Mouse (Mus musculus) hematopoietic stem cell, adult 5-6 weeks (primary cell): ENCODE measurements around the gene Iqsec1. TPM values are rescaled to one million over a fixed set of nuclear protein-coding genes. Genes with fewer than 3 reads are reported as not detected.

Experiments
- ATAC-seq, 2 experiments: fragments of 125-278 bp in 1 of 2; replicated peaks in 1 of 2; 2 replicates each; pipeline ENCODE4 v1.8.0; 2016 to 2017; ENCODE audit warnings: inconsistent platforms in 2 of 2, mild to moderate bottlenecking in 2 of 2, moderate number of reproducible peaks in 2 of 2, low read depth in 1 of 2, moderate TSS enrichment in 1 of 2; ENCODE audit not compliant: low FRiP score in 2 of 2, poor library complexity in 2 of 2, severe bottlenecking in 2 of 2, insufficient read depth in 1 of 2, low TSS enrichment in 1 of 2
- total RNA-seq: library from RNA; stranded (forward); fragments of 172-1452, 232-1000 nt; gene quantifications from 2 replicates; pipeline ENCODE4 v1.2.3, GENCODE M21; 2017

Gene Iqsec1
- total RNA-seq, 1 experiment from 2014 or later: 18.2 TPM

DNA sequence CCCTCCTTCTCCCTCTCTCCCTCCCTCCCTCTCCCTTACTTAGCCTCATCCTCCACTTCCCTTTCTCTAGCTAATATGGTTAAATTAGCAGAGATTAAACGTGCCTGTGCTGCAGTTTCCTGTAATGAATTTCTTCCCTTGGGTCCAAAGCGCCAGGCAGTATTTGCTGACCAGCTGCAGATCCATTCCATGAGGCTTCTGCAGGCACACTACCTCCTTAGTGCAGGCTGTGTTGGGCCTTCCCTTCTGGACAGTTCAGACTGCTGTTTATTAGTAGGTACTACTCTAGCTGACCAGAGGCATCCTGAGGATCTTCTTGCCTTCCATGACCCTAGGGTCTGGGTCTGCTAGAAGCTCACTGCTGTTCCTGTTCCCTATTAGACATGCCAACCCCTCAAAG, 72.9 kb downstream of the Iqsec1 start:
- no peak for ATAC-seq

DNA sequence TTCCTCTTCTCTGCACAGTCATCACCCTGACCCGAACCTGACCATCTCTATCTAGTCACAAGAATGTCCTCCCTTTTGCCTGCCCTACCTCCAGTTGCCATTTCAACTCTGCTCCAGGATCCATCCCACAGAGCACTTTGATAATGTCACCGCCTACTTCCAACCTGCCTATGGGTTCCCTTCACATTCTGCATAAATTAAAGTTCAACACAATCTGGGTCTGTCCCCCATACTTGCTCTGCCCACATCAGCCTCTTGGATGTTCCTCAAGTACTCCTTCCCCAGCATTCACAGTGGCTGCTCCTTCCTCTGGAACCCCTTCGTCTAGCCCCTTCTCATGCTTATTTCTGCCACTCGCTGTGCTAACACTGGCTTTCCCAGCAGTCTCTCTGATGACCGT, 74.7 kb downstream of the Iqsec1 start:
- no peak for ATAC-seq

DNA sequence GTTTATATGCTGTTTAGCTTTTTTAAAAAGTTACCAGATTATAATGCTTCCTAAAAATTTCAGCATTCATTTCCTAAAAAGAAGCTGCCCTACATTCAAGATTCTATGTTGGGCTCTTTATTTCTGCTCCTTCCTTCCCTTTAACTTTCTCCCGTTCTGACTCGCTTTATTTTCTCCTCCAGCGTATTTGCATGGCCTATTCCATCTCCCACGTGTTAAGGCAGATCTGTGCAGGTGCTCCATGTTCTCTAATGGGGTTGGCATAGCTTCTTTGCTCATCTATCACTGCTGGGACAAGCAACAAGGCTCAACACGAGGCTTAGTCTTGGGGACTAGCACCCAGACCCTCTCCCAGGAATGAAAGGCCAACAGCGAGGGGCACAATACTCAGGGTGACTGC, 75.7 kb downstream of the Iqsec1 start:
- ATAC-seq: no peak

DNA sequence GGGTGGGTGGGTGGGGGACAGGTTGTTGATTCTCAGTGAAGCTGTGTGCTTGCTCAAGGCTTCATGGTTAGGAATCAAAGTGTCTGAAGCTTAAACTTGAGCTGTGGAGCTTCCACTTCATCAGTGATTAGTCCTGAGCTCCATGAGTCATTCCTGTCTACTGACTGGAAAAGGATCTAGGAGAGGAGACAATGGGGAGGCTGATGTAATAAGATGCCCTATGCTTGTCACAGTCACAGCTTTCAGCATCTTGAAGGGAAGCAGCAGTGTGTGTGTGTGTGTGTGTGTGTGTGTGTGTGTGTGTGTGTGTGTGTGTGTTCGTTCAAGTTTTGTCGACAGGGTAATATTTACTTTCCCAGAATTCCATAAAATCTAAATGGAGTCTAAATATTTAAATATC, 84.3 kb downstream of the Iqsec1 start:
- no peak for ATAC-seq

DNA sequence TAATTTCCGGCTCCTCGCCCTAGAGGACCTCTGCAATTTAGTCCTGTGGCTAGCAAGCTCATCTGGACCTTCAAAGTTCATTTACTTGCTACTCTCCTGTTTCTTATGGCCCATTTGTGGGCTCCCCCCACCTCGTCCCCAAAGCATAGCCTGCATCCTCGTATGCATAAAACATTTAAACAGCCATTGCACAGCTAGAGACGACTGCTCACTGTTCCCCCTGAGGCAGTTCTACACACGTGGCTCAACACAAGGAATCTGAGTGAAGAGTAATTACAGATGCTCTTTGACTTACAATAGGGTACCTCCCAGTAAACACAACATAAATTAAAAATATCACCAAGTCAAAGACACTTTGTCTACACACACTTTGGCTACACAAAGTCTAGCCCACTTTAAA, 88.2 kb downstream of the Iqsec1 start:
- ATAC-seq: no peak

DNA sequence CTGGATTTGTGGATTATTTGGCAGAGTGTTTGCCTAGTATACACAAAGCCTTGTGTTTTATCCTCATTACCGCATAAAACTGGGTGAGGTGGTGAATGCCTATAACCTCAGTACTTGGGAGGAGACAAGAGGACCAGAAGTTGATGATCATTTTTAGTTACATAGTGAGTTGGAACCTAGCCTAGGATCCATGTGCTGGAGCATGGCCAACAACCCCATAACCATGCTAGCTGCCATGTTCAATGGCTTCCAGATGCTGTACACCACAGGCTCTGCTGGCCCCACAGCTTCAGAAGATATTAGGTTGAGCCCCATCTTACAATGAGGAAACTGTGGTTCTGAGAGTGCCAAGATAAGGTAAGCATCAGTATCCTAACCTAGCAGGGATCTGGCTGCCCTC, 89.2 kb downstream of the Iqsec1 start:
- ATAC-seq: no peak

DNA sequence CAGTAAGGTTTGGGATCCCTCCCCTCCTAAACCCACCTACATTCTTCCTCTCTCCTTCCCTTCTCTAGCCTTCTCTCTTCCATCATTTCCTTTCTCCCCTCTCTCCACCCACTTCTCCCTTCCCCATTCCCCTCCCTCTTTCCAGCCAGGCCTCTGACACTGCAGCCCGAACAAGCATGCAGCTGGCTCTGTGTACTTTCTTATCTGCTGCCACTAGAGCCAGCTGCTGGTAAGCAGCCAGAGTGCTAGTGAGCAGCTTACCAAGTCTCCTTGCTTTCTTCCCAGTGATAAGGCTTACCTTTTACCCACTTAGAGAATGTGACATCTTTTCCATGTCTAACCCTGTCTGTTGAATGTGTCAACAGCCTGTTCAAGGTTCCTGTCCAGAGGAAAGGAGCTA, 90.4 kb downstream of the Iqsec1 start:
- 0 out of 4 replicates have a peak, but pooled peaks of 1 of the 2 experiments have one; percentile 25 for ATAC-seq

DNA sequence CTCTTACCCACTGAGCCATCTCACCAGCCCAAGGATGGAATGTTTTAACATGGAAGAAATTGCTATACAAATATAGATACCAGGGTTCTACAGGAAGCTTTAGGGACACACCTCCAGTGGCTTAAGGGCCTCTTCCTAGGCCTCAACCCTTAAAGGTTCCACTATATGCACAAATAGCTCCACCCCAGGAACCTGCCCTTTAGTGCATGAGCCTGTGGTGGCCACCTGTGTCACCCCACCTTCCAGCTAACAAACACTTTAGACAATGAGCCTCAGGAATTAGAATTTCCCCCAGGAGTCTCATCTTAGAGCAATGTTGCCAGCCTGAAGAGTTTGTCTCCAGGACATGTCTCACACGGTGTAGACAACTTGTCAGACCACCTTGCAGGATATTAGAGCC, 96.1 kb downstream of the Iqsec1 start:
- no peak for ATAC-seq

DNA sequence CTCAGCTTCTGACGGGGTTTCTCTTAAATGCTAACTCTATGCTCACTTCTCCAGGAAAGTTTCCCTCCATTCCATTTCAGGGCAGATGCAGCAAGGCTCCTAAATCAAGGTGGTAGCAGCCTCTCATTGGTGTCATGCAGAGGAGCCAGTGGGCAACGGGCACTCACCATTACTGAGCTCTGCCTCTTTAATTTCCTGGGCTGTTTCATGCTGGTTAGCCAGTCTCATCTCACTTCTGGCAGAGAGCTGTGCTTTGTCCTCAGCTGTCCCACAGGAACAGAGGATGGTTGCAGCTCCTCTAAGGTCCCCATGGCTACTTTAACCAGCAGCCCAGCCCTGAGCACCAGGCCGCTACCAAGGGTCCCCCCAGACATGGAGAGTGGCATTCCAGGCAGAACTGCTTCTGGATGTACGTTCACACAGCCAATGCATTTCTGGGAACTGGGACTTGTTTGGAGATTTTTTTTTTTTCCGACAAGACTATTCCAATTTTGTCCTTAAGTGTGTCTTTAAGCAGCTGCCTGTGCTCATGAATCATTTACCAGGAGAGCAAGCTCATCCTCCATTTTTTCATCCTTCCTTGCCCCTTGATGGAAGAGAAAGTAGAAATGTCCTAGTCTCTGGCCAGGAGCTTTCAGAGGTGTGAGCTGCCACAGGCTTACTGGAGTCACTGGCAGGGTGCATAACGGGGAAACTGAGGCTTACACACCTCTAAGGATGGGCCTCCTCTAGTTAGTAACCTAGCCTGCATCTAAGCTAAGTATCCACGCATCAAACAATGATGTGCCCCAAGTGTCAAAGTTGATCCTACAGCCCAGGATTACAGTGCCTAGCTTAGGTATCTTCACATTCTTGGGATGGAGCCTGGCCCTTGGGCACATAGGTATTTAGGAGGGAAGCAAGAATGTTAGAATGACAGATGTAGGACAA, 98.9 kb downstream of the Iqsec1 start:
- ATAC-seq: no peak

DNA sequence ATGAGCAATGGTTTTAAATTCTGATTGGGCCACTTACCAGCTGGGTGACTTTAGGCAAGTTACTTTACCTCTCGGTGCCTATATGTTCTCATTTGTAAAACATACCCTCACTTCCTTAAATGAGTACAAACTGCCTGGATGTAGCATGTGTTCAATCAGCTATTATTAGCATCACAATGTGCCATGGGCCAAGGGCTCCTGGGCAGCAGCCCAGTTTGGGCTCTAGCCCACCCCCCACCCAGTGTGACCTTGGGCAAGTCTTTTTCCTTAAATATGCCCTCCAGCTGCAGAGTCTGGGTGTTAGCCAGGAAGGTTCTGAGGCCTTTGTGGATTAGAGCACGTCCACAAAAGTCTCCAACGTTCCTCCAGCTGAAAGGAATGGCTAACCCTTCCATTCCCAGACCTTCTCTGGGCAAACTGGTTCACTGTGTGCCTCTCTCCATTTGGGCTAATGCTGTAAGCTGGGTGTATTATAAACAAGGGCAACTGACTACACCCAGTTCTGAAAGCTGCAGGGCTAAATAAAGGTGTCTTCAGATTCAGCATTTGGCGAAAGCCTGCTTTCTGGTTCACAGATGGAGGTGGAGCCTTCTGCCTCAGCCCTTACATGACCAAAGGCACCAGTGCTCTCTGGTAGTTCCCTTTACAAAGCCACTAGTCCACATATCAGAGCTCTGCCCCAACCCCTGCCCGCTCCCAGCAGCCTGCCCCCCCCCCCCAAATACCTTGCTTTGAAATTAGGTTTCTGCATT, 101.3 kb downstream of the Iqsec1 start:
- ATAC-seq: no peak

DNA sequence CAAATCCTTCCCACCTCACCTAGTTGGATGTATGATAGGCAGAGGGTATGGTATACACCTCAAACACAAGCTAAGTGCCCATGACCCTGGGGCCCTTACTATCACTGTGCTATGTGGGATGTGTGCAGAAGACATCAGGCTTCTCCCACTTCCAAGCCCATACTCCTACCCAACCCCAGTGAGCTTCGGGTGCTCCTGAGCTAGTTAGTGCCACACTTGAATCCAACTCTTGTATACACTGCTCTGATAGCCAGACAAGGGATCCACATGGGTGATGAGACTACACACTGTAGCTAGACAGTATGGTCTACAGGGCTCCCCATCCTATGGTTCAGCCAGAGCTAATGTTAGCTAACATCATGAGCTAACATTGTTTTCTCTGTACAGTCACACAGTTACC, 102.9 kb downstream of the Iqsec1 start:
- no peak for ATAC-seq

DNA sequence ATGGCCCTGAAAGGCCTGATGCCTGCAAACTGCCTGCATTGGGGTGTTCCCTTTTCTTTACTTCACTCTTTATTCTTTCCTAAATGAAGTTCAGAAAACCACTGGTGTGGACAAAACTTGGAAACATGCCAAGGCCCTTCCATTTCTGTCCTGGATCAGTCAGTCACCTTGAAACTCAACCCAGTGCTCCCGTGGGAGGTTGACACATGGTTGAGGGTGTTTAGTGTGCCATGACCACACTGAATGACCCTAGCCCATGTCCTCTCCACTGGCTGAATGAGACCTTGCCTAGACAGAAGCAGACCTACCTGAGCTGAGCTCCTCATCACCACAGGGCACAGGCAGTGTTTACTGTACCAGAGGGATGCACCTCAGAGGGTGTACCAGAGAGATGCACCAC, 103.9 kb downstream of the Iqsec1 start:
- no peak for ATAC-seq

DNA sequence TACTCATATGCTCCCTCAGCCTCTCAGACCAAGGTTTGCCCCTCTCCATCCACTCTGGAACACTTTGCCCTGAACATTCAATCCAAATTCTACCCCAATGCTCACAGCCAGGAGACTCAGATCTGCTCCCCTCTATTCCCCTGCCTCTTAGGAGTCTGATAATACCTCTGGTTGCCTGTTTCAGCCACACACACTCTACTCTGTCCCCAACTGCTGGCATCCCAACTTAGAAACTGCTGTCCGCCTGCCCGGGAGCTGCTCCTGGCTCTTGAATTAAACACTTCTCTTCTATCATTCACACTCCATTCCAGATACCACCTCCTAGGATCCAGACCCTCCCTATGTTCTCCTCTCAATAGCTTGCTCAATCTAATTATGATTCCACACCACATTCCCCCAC, 107.5 kb downstream of the Iqsec1 start:
- no peak for ATAC-seq

DNA sequence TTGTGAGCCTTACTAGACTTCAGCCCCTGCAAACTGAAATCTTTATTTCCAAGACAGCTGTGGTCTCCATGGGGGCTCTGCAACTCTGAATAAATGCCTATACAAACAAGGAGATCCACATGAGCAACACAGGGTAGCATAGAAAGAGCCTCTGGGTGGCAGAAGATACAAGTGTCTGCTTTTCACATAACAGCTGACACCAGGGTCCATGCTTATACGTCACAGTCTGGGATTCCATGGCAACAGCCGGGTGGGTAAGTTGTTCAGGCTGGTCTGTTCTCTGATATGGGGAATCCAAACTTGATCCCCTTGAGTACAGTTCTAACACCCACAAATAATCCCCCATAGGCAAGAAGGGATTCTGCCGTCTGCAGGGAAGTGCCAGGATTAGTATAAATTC, 108.1 kb downstream of the Iqsec1 start:
- ATAC-seq: no peak

DNA sequence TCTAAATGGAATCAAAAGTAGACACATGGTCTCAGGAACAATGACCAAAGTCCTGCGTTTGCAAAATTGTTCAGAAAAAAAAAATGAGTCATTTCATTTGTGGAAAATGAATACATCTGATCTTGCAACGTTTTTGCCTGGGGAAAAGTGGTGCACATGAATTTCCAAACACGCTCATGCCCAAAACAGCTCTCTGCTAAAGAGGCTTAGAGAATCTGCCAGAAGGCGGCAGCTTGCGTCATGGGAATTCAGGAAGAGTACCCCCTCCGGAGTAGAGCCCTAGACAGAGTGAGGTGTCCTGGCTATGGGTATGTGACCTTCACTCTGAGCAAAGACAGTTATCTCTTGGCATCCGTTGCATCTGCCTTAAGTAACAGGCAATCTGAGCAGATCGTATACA, 116.9 kb downstream of the Iqsec1 start:
- no peak for ATAC-seq

DNA sequence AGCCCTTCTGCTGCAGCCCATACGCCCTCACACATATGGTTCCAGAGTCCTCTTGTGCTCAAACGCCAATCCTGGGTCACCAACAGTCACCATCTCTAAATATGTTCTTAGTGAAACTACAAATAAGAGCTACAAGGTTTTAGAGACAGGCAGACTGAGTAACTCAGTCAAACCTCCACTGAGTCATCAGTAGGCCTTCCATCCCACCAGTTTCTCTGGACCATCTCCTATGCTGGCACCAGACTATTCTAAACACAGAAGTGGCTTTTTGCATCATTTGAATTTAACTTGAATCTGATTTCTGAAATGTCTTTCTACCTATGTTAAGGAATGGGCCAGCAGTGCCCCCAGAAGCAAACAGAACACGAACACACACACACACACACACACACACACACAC, 120.5 kb downstream of the Iqsec1 start:
- ATAC-seq: no peak

DNA sequence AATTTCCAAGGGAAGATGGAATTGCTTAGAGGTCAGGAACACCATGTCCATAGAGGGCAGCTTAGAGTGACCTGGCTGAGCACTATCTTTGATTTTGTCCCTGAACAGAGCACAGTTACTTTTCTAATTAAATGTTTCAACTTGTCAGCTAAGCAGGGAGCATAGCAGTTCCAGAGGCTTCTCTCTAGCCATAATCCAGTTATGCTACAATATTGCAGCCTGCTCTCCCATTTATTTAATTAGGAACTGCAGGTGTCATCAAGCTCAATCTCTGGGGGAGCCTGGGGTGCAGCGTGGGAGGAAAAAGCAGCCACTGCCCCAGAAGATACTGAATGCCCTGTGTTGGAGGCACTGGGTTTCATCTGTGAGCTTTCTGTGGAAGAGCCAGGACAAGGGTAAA, 127.1 kb downstream of the Iqsec1 start:
- ATAC-seq: no peak

DNA sequence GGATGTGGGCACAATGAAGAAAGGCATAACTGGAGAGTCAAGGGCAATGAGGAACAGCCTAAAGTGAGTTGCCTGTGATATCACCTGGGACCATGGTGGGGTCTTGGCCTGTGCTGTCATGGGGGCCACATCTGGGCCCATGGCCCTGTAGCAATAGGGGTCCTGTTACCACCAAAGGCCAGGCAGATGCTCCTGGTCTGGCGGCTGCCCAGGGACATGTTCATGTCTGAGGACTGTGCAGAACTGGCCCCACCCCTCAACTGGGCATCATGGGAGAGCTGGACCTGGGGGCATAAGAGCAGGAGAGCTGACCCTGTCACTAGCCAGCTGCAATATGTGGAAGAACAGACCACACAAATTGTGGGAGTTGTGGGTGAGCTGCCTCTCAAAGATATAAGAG, 130.6 kb downstream of the Iqsec1 start:
- no peak for ATAC-seq
